Mouse (Mus musculus) myocyte (in vitro differentiated cells): ENCODE results near the gene Zfp3.

Source experiments
- CEBPB ChIP-seq: IDR thresholded peaks from 2 replicates; pipeline ENCODE4 v1.6.1; 2011; ENCODE audit warnings: mild to moderate bottlenecking, moderate library complexity; ENCODE audit not compliant: poor library complexity, insufficient read depth, severe bottlenecking
- E2F4 ChIP-seq: IDR thresholded peaks from one replicate; pipeline ENCODE4 v1.6.1; 2011; ENCODE audit warnings: mild to moderate bottlenecking, control low read depth, moderate library complexity; ENCODE audit not compliant: insufficient read depth
- MAX ChIP-seq: IDR thresholded peaks from one replicate; pipeline ENCODE4 v1.6.1; 2011; ENCODE audit warnings: low read depth, mild to moderate bottlenecking, control low read depth
- MYOD1 ChIP-seq, 3 experiments: IDR thresholded peaks; one replicate each; pipeline ENCODE4 v1.6.1; 2011; ENCODE audit warnings: control low read depth in 2 of 3, low read depth in 2 of 3, mild to moderate bottlenecking in 2 of 3, moderate library complexity in 1 of 3; ENCODE audit not compliant: insufficient read length in 2 of 3, control insufficient read depth in 1 of 3
- MYOG ChIP-seq, 3 experiments: IDR thresholded peaks; one replicate each; pipeline ENCODE4 v1.6.1; 2011; ENCODE audit warnings: control low read depth in 2 of 3, low read depth in 2 of 3, mild to moderate bottlenecking in 2 of 3; ENCODE audit not compliant: insufficient read length in 2 of 3, control insufficient read depth in 1 of 3, insufficient read depth in 1 of 3
- POLR2A ChIP-seq: IDR thresholded peaks from one replicate; pipeline ENCODE4 v1.6.1; 2011; ENCODE audit warnings: low read depth, mild to moderate bottlenecking, control low read depth, moderate library complexity; ENCODE audit not compliant: insufficient read length
- POLR2AphosphoS2 ChIP-seq: IDR thresholded peaks from one replicate; pipeline ENCODE4 v1.6.1; 2011; ENCODE audit warnings: low read depth, control low read depth; ENCODE audit not compliant: insufficient read length
- TCF12 ChIP-seq: IDR thresholded peaks from one replicate; pipeline ENCODE4 v1.6.1; 2011; ENCODE audit warnings: mild to moderate bottlenecking, control low read depth; ENCODE audit not compliant: poor library complexity, insufficient read depth, severe bottlenecking
- TCF3 ChIP-seq: IDR thresholded peaks from one replicate; pipeline ENCODE4 v1.6.1; 2011; ENCODE audit warnings: low read depth, control low read depth; ENCODE audit not compliant: insufficient read length
- USF1 ChIP-seq: IDR thresholded peaks from one replicate; pipeline ENCODE4 v1.6.1; 2011; ENCODE audit warnings: low read depth, mild to moderate bottlenecking, control low read depth, moderate library complexity

DNA sequence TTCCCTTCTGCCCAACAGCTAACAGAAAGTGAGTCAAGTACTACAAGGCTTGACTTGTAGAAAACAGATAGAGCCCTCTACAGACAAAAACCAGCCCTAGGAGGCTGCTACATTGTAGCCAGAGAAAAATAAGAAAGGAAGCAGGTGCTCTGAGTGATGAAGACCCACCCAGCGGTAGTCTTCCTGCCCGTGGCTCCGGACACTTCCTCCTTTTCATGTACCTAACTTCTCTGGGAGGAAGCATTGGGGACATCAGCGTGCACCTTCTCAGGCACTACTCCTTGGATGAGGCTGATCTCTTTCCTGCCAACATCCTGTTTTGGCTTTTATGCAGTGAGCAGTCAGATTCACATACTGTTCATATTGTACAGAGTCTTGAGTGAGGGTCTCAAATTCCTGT lies 42.7 kb downstream of the Zfp3 start:
- TF ChIP-seq TCF12 (no peak), POLR2A (no peak), MYOG (IDR thresholded peaks at IDR 0.05; ENCODE audit: control insufficient read depth in 1 of 3, insufficient read depth in 1 of 3, insufficient read length in 2 of 3, low read depth in 2 of 3) (no peak), MYOD1 (IDR thresholded peaks at IDR 0.05; ENCODE audit: control insufficient read depth in 1 of 3, insufficient read length in 2 of 3, low read depth in 2 of 3) (no peak), MAX (no peak), CEBPB (no peak), USF1 (no peak), TCF3 (no peak), E2F4 (no peak), POLR2AphosphoS2 (no peak)
